Mouse (Mus musculus) gastrocnemius, postnatal 4 days (tissue): ENCODE measurements around the gene Actg2. TPM values are rescaled to one million over a fixed set of nuclear protein-coding genes. Genes with fewer than 3 reads are reported as not detected.

Source experiments
- DNase-seq, 2 experiments: peaks; one replicate each; pipeline ENCODE4 v3.0.0; 2021 to 2022; ENCODE audit warnings: low spot score in 2 of 2, mixed read lengths in 2 of 2
- total RNA-seq, 2 experiments: library from RNA; stranded (reverse); gene quantifications; 2 replicates each; pipeline ENCODE4 v1.2.3; 2021

Actg2 gene
- total RNA-seq, 2 experiments from 2014 or later, result 10.7 to 19.4 TPM

DNA sequence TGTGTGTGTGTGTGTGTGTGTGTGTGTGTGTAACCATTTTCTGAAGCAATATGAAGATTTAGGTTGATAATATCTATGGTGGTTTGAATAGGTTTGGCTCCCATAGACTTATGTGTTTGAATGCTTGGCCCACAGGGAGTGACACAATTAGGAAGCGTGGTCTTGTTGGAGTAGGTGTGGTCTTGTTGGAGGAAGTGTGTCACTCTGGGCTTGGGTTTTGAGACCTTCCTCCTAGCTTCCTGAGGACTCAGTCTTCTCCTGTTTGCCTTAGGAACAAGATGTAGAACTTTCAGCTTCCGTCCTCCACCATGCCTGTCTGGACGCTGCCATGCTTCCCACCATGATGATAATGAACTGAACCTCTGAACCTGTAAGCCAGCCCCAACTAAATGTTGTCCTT, 17.4 kb downstream of the Actg2 start:
- no peak for DNase-seq

GRCm38 (mm10) chr6:83515172-83515571, 20.9 kb downstream of the Actg2 start:
- no peak for DNase-seq

- peak in 1 of 2 experiments; percentile 54 for DNase-seq
Observed at GRCm38 (mm10) chr6:83512495-83512894, 23.6 kb downstream of the Actg2 start.

GRCm38 (mm10) chr6:83510210-83510609, 25.9 kb downstream of the Actg2 start:
- DNase-seq, result no peak

DNA sequence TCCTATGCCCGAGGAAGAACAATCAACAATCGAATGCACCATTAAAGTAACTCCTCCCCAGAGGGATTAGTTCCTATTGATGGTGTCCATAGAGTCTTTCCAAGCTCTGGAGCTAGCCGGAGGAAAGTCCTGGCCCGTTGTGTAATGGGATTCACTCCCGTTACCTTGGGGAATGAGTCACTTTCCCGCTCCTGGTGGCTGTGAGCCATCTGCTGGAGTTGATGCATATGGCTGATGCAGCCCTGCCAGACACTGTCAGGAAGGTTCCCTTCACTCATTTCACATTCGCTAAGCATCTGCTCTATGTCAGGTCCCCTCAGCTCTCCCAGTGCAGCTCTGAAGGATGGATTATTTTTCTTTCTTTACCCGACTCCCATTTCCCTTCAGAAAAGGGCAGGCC, 26.6 kb downstream of the Actg2 start:
- no peak for DNase-seq

GRCm38 (mm10) chr6:83507168-83507546, 28.9 kb downstream of the Actg2 start:
- DNase-seq, result no peak

- DNase-seq, result peak; percentile 88 to 96
Observed at GRCm38 (mm10) chr6:83506258-83507167, 29.6 kb downstream of the Actg2 start, which contains the start of gene Dguok. TSS of gene Dguok (minus strand) at chr6:83506969.

DNA sequence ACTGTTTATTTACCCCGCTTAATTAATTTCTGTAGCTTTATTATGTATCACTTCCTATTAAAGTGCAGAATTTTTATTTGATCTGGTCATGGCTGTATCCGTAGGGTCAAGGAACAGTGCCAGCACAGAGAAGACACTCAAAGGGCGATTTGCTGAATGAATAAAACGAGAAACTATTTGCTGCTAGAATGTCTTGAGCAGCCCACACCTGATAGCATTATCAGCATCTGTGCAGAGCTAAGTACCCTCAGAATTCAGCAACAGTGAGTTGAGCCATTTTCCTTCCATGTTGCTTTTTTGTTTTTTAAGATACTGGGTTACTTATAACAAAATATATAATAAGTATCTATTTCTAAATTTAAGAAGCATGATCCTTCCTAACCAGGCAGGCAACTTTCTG, 30.5 kb downstream of the Actg2 start:
- DNase-seq, result no peak

DNA sequence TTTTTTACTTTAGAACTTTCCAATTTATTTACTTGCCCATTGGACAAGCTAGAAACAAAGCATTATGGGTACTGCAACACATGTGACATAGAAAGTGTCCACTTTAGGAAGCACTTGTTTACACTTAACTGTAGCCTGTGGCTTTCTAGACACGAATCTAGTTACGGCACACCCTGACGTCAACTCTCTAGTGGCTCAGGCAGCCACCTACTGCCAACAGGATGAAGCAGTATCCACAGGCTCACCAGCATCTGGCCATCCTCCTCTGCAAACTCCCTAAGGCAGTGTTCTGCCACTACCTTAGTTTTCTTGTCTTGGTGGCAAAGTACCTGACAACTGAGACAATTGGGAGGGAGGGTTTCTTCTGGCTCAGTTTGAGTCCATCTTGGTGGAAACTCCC, 32.7 kb downstream of the Actg2 start:
- DNase-seq, result no peak

DNA sequence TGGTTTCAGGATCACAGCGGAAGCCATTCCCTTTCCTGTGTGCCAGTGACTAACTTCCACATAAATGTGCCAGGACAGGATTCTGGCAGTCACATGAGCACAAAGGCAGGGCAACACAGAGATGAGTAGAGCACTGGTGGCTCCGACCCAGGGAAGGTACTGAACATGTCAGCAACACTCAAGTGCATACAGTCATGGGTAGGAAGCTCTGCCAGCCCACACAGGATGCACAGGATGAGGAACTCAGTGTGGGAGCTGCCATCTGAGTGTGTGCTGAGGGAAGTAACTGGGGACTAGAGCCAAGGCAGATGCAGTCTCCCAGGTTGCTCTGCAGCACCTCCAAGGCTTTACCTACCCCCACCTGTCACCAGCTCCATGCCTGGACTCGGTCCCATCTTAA, 33.4 kb downstream of the Actg2 start:
- DNase-seq, result no peak

DNA sequence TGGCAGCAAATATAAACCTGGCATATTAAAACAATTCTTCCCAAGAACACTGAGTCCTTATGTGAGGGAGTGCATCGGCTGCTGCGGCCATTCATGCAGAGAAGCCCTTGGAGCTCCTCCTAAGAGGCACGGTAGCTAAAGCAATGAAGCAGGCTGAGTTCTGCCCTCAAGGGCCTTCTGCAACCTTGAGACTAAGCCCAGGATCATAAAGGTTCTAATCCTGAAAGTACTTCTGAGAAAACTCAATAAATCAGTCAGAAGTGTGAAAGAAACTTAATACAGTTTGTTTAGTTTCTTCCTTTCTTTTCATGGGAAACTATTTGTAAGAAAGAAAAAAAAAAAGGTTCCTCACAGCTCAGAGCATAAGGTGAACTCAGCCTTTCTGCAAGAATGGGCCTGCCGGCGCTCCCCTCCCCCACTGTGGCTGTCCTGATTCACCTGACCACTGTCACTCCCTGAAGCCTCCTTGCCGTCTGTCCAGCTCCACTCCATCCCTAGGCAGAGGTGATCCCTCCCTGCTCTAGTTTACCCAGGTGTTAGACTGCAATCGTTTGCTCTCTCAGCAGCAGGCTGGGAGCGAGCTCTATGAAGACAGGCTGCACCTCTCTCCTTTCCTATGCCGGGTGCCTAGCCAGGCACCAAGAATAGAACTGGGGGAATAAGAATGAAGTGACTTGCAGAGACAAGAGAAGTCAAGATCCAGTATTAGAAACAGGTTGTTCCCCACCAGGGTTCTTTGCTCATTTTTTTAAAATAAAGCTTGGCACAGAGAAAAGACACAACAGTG, 34.3 kb downstream of the Actg2 start:
- DNase-seq, result no peak

DNA sequence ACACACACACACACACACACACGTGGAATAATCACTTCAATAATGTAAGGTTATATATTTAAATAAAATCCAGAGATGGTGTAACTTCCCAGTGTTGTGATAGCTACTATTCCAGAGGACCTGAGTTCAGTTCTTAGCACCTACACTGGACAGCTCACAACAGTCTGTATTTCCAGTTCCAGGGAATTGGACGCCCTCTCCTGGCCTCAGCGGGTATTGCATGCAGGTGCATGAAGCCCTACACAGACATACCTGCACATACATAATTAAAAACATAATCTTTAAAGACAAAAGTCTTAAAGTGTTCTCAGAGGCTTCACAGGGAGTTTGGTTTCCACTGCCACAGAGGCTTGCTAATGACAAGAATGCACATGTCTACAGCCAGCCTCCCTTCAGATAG, 35.6 kb downstream of the Actg2 start:
- DNase-seq, result no peak

GRCm38 (mm10) chr6:83499078-83499477, 37.0 kb downstream of the Actg2 start:
- no peak for DNase-seq

DNA sequence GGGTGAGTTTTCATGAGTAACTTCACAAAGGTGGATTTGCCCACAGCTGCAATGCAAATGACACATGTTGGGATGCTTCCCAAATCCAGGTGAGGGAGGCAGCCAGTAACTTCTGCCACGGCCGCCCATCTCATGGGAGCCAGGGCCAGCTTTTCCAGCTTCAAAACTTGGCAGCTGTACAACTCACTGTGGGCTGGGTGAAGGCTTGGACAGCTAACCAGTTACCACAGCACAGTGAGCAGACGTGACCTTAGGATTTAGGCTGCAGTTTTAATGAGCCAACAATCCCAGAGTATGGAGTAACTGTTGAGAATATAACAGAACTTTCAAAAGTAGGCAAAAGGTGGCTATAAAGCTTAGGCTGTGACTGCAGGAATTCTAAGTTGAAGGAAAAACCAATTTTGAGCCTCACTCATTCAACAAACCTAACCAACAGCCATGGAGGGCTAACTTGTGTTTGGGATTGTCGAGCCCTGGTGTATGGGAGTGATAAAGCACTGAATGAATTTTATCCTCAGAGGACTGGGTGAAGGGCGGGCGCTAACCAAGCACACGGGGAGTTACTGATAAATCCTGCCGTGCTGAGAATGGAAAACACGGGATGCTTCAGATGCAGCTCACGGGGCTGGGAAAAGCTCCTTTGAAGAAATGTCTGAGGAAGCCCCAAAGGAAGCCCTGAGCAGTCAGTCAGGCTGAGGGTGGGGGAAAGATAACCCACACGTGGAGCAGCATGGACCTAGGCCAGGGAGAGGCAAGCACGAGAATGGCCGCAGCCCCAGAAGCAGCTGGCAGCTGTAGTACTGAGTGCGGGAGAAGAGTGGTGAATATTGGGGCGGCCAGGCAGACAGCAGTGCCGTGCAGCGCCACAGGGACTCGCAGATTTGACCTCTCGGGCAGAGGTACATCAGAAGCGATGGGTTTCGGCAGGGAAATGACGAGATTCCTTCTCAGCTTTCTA, 39.0 kb downstream of the Actg2 start:
- no peak for DNase-seq

DNA sequence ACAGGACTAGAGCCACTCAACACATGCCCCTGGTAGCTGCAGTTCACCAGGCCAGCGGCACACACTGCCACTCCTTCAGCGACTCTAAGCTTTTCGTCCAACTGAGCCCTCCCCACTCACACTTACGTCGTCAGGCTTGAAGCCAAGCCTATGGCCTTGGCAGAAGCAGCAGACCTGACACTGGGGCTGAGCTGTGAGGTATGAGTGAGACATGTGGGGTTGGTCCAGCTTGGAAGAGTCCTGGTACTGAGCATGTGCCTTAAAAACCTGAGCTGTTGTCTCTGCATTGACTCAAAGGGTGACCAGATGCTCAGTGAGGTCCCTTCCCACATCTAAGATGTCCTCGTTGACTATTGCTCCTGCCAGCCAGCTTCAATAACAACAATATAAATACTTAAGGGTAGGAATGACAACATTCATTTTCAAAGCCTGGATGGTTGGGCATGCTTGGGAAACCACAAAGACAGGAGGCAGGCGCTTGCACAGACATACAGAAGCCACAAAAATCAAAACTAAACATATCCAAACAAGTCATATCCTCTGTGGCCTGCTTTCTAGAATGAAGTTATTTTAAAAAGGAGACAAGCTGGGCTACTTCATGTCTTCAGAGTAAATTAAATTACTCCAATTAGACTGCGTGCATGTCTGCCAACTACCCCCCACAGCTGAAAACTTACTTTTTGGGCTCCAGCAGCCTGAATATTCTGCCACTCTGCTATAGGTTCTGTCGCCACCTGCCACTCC, 39.9 kb downstream of the Actg2 start:
- DNase-seq, result no peak

DNA sequence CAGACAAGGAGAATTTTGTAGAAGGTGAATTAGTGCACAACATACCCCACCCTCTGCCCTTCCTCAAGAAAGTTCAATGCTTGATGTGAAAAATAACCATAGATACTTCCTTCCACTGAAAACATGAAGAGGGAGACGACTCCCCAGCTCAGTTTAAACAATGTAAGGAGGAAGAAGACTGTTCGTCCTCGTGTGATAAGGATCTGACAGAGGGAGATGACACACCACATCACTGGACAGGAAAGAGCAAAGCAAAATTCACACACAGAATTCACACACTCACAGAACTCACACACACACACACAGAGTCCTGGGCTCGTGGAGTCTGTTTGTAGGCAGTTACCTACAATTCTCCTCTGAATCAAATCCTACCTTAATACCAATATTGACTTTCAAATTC, 45.4 kb downstream of the Actg2 start:
- no peak for DNase-seq

DNA sequence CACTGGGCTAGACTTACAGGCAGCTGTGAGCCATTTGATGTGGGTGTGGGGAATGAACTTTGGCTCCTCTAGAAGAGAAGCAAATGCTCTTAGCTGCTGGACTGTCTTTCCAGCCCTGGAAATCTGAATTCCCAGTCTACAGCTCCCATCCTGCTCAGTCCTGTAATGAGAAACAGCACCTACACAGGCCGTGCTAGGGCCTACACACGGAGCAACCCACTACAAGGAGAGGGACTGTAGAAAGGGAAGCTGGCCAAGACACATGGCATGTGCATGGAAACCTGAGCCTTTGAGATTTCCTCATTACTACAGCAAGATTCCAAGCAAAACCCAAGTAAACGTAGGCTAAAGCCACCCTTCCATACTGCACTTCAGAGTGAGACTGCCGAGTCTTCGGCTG, 47.9 kb downstream of the Actg2 start:
- no peak for DNase-seq

GRCm38 (mm10) chr6:83487298-83487697, 48.8 kb downstream of the Actg2 start:
- DNase-seq, result no peak

GRCm38 (mm10) chr6:83485854-83486253, 50.2 kb downstream of the Actg2 start:
- no peak for DNase-seq

GRCm38 (mm10) chr6:83483776-83484175, 52.3 kb downstream of the Actg2 start:
- DNase-seq, result no peak
